Mouse (Mus musculus) forelimb bud, embryonic 11.5 days (tissue): ENCODE measurements around the gene Trim62.

ENCODE experiments used
- DNase-seq: peaks from one replicate; pipeline ENCODE4 v3.0.0-alpha.2; 2012; ENCODE audit warnings: low read depth, low spot score

Gene Trim62

DNA sequence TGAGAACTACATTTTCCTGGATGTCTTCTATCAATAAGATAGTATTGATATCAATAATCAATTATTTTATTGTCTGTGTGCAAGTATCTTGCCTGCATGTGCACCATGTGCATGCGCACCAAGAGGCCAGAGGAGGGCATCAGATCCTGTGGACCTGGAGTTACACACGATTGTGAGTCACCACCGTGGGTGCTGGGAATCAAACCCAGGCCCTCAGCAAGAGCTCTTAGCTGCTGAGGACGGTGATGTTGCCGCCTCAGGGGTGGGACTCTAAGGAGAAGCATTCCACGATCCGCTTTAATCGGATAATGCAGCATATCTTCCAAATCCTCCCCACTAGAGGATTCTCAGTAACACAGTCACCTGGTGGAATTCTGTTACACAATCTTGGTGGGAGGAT is 2.2 kb downstream of the Trim62 start:
- no peak for DNase-seq

DNA sequence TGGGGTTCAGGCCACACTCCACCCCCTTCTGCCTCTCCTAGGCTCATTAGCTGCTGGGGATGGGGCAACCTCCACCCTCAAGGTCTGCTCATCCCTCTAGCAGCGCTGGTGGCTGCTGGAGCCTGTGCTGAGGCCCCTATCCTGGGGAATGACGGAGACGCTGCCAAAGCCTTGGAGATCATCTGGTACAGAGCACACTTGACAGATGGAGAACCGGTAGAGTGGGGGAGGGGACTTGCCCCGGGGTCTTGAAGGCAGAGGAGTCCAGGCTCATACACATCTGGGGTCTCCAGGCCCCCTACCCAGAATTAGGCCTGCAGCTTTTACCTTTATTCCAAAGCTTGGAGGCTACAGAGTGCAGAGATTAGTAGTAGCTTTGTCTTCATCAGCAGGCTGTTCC is 3.2 kb downstream of the Trim62 start:
- DNase-seq, result no peak

DNA sequence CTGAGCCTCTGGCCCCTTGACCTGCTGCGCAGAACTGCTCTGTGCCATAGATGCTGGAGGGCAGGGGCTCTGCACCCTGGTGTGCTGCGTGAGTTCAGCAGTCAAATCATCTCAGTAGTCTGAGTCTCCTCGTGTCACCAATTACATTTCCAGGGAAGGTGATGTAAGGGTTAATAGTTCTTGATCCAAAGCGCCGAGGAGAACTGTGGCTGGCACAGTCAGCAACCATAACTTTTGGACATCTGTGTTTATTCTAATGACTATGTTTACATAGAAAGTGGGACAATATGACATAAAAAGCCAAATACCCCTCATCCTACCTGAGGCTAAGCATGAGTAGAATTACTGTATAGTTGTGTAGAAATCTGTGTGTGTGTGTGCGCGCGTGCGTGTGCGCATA is 3.6 kb downstream of the Trim62 start:
- DNase-seq, result no peak

DNA sequence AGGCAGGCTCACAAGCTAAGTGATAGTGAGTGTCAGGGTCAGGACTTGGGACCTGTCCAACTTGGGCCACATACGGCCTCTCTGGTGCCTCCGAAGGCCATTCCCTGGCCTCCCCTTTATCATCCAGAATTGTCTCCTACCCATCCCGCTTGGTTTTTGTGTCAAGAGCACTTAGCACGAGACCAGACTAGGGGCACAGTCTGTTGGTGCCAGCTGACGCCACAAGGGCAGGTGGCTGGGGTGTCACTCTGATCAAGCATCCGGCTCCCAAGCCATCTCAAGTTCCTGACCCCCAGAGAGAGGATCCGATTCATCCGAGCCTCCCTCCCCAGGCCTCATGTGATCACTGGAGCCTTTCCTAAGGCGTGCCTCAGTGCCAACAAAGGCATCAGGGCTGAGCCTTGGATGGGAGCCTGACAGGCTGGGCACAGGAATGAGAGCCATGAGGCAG is 4.3 kb downstream of the Trim62 start:
- DNase-seq, result no peak

DNA sequence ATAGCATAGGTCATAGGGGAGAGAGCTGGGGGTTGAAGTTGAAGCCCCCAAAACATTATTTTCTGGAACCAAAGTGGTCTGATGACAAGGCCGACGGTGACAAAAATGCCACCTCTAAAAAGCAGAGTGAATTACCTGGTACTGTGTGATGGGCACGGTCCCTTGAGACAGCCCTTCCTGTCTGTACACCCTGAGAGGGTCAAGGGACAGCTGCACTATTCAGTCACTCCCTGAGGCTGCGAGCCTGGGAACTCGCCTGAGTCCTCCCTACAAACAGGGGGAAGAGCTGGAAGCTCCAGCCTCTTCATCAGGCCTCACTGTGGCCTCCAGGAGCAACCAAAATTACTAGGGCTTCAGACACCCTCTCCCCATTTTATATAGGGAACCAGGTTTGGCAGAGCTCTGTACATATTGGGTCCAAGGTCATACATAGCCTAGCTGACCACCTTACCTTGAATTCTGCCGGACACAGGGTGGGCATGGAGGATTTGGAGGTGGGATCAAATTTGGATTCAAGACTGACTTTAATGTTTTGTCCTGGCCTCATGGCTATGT is 5.1 kb downstream of the Trim62 start:
- no peak for DNase-seq

DNA sequence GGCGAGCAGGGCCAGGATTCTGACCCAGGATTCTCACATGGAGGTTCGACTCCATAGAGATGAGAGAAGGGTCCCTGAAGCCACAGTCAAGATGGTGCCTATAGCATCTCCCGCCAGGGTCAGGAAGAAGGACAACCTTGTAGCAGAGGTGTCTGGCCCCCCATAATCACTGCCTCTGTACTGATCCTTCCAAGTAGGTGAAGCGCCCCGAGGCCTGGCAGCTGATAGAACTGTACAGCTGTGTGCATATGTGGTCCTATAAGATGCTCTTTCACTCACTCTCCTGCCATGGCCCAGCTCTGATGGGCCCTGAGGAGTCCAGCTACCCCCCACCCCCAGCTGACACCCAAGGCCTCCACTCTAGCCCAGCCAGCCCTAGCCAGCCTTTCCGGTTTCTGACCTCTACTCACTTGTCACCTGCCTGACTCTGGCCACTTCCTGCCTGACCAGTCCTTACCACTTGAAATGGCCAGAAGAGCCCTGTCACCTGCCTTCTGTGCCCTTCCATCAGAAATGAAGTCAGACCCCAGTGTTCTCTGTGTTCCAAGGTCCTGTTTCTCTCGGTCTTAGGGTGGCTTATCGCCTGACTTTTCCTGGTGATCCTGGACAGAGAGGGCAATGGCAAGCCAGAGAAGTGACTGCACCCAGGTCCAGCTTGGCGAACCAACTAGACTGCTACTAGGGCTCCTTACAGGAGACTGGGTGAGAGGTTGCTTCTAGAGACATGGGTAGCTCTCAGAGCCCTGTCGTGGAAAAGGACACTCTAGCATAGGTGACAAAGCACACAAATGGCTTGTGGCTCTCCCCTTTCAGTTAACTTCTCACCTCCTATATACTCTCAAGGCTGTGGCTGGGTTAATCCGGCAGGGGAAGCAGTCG is 6.6 kb downstream of the Trim62 start:
- no peak for DNase-seq

DNA sequence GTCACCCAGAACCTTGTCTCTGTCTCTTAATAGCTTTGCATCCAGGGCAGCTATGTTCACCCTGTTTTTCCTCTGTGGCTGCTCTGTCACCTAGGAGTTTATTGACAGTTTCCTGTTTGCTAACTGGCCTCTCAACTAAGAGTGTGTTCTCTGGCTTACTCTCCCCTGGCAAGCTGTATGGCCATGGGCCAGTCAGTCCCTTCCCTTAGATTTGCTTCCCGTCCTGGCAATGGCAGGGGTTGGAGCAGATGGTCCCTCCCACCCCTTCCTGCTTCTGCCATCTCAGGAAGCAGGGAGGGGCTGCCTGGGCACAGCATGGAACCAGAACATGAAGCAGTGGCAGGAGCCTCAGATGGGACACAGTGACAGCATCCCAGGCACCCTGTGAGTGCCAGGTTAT is 7.8 kb downstream of the Trim62 start:
- no peak for DNase-seq

DNA sequence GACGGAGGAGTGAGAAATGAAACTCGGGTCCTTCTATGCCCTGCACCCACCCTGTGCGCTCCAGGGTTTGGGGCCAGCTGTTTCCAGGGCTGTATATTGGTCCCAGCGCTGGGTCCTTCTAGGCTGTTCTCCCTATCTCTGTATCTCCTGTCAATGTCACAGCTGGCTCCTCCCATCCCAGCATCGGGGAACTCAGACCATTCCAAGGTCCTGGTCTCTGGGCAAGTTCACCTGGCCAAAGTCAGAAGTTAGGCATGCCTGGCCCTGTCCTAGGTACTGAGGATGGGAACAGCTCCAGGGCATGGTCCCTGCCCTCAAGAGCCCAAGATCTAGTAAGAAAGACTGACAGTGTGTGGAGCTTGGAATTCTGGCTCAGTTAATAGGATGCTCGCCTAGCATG is 8.4 kb downstream of the Trim62 start:
- no peak for DNase-seq

DNA sequence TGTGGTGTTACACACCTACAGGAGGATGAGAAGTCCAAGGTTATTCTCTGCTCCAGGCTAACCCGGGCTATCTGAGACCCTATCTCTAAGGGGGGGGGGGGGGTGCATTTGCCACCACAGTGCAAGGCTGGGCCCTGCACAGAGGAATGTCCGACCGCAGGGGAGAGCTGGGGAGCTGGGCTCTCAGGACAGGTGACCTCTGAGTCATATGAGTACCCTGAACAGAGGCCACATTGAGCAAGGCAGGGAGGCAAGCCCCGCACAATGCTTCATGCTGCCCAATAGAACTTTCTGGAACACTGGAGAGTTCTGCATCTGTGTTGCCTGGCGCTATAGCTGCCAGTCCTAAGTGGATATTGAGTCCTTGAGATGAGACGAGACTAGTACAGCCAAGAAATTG is 8.8 kb downstream of the Trim62 start:
- no peak for DNase-seq

DNA sequence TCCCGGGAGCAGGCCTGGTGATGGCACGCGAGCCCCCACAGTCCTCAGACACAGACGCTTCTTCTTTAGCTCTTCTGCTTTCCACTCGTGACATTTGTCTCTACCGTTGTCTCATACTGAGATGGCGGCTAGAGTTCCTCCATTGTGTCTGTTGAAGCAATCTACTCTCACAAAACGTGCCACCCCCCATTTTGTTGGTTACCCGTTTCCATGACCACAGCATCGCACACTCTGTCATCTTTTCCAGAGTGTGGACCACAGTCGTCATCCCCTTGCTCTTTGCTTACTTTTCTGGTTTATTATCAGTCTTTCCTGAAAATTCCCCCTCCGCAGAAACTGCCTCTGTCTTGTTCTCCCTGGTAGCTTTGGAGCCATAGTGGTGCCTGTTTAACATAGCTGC is 10.7 kb downstream of the Trim62 start:
- no peak for DNase-seq

DNA sequence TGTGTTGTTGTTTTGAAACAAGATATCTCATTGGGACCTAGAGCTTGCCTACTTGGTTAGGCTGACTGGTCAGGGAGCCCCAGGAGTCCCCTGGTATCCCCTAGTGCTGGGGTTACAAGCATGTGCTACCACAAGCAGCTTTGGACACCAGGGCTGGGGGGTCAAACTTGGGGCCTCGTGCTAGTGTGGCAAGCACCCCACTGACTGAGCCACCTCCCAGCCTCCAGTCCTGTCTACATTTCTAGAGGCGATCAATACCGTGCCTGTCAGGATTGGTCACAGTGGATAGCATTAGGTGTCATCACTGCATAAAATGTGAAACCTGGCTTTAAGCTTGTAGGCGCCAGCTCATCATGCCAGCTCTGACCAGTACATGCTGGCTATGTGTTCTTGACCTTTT is 12.5 kb downstream of the Trim62 start:
- DNase-seq, result no peak

DNA sequence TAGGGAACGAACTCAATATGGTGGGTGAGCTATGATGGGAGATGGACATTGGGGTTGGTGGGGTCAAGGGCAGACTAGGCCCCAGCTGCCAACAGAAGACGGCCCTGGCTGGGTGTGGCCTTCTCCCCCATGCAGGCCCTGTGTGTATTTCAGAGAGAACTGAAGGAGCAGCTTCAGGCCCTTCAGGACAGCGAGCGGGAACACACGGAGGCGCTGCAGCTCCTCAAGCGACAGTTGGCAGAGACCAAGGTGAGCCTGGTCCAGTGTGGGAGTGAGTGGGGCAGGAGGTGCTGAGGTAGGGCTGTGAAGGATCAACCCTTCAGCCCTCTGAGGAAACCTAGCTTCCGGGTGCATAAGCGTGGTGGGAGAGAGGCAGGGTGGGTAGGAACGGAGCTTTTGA is 13.3 kb downstream of the Trim62 start:
- DNase-seq, result no peak

DNA sequence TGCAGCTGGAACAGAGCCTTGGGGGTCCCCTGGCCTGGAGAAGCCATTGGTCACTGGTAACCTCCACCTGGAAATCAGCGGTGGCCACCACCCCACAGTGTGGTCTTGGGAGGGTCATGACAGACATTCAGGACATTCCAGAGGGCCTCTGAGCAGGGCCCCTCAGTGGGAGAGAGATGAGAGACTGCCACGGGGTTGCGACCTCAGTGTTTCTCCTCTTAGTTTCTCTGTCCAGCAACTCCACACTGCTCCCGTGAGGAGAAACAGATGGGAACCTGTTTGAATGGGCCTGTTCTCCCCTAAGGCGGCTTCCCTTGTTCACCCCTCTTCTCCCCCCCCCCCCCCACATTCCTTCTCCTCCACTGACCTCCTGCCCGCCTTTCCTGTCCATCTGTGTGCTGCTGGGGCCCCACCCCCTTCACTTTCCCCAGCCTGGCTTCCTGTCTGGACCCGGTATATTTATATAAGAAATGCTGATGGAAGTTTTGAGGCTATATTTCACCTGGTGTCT is 14.6 kb downstream of the Trim62 start:
- peak; percentile 78 for DNase-seq

DNA sequence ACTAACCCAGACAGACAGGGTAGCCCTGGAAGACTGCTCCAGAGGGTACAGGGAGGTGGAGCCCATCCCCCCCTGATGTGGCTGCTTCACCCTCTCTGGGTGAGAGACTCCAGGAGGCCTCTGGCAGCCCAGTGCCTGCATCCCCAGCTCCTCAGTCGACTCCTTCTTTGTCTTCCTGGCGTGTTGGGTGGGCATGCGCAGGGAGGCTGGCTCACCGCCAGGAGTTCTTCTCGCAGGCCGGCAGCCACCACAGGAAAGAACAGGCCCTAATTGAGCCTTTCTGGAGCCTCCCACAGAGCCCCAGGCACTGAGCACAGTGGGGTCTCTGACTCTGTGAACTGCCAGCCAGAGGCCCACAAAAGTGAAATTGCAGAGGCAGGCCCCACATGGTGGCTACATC is 16.0 kb downstream of the Trim62 start:
- DNase-seq, result peak; percentile 93

DNA sequence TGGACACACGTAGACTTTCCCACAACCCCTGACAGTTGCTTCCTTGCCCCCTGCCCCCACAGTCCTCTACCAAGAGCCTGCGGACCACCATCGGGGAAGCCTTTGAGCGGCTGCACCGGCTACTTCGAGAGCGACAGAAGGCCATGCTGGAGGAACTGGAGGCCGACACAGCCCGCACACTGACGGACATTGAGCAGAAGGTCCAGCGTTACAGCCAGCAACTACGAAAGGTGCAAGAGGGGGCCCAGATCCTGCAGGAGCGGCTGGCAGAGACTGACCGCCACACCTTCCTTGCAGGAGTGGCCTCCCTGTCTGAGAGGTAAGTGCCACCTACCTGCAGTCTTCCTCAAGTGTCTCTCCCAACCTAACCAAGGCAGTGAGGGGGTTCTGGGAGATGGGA is 17.1 kb downstream of the Trim62 start:
- DNase-seq, result no peak

DNA sequence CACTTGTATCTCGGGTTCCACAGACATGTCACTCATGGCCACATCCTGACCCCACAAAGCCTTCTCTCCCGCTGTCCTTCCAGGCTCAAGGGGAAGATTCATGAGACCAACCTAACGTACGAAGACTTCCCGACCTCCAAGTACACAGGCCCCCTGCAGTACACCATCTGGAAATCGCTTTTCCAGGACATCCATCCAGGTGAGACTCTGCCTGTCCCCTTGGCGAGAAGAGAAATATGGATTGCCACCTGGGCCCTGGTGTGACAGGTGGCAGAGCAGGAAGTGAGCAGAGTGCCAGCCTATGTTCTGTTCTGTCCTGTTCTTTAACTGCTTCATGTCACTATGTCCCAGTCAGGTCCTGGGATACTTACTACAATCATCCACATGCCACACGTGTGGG is 19.0 kb downstream of the Trim62 start:
- DNase-seq, result no peak

DNA sequence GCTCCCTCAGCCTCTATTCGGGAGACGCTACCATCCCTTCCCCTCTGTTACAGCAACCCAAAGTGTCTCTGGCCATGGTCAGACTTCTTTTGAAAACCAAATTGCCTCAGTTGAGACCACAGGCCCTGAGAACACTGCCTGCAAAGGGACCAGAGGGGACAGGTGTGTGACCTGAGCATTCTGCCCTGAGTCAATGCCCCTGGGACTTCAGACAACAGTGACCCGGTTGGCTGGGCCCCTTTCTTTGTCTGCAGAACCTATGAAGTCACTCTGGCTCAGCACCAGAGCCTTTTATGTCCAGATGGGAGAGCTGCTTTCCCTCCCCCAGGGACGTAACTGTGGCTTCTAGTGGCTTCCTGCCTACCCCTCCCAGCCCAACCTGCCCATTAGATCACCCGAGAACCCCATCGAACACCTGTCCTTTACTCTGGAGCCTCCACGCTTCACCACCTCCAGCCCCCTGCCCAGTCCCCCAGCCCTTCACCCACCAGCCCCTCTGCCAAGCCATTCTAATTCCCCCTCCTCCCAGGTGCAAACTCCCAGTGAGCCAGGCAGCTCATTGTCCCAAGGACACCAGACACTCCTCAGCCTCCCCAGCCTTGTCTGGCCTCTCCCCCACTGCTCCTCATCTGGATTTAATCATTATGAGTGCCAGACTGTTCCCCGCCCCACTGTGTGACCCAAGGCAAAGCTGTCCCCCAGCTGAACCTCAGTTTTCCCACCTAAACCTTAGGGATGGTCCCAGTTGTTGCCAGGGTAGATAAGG is 20.8 kb downstream of the Trim62 start:
- peak; percentile 71 for DNase-seq

DNA sequence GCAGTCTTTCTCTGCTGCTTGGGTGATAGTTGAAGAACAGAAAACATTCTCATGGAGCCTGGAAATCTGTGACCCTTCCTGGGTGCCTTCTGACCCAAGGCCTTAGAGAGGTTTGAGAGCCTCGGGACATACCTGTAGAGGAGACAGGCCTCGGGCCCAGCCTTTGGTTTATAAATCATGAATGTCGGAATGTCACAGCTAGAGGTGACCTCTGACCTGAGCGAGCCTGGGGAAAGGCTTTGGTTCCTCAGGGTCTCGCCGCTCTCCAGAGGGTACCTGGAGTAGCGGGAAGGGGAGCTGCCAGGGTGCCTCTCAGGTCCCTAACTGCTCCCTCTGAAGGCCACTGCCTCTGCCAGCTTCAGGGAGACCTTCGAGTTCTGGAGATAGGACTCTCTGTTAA is 21.9 kb downstream of the Trim62 start:
- peak; percentile 9 for DNase-seq

DNA sequence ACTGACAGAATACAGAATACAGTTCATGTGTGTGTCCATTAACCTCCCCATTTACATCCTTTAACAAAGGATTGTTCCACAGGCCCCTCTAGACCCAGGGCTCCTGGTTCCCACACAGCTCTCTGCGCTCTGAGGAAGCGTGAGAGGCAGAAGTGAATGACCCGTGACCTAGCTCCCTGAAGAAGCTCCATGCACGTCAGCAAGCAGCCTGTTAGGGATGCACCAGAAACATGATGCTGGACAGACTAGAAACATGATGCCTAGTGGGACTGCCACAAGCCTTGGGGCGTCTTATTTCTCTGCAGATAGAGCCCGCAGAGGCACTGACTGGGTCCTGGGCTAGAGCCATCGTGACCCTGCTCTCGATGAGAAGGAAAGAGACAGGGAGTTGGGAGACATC is 23.4 kb downstream of the Trim62 start:
- DNase-seq, result peak; percentile 13

DNA sequence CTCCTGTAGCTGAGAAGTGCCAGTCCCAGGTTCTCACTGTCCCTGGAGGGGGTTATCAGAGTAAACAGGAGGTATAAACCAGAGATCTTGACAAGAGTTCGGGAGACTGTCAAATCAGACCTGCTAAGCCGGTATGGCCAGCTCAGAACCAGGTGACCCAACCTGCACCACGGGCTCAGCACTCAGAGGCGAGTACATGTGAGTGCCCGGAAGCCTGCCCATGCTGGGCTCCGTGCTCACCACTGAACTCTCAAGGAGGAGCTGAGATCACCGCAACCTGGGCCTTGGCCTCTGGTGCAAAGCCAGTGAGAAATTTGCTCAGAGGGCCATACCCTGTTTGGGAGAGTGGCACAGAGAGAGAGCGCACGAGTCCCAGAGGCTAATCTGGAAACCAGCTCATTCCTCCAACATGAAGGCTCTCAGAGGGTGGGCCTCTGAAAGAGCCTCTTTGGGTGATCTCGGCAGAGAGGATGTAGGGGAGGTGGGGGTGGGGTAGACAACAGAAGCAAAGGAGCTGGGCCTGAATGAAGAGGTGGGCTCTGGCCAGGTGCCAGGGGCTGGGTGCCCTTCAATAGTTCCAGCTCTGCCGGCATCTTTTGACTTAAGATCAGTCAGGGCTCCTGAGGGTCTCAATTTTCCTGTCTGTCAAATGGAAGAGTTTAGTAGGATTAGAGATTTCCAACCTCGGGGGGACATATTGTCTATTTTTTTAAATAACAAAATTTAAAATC is 24.0 kb downstream of the Trim62 start:
- no peak for DNase-seq

DNA sequence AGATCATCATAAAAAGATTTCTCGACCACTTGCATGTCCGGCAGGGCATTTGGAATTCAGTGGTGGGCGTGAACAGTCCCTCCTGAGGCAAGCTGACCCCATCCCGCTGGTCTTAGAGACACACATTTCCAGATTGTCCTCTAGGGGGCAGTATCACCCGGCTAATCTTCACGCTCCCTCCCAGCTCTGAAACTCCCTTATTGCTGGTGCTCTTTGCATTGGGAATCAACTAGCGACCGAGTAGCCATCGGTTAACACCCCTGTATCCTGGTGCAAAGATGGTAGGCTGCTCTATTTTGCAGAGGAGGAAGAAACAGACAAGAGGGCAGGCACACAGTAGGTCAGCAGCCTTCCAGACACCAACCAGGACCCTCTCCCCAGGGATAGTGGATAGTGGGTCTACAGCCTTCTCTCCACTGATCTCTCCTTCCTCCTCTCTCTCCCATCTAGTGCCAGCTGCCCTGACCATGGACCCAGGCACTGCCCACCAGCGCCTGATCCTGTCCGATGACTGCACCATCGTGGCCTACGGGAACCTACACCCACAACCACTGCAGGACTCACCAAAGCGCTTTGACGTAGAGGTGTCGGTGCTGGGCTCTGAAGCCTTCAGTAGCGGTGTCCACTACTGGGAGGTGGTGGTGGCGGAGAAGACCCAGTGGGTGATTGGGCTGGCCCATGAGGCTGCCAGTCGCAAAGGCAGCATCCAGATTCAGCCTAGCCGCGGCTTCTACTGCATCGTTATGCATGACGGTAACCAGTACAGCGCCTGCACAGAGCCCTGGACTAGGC is 25.4 kb downstream of the Trim62 start:
- DNase-seq, result peak; percentile 79
